Mouse (Mus musculus): ENCODE data around the gene Prrc2b. TPM values are rescaled to one million over a fixed set of nuclear protein-coding genes. Genes with fewer than 3 reads are reported as not detected.
A peak's percentile ranks its signal among the peaks of the same experiment; 100 is the strongest.

The Prrc2b gene
- total RNA-seq (2021) (10 to 100 TPM; 78.3 to 82.6 TPM), polyA plus RNA-seq (2012; rRNA removed) (39.3 and 46.9 TPM in 2 replicates)
- long read RNA-seq, partial matches to known transcripts: 1 of 9 reads
- long read RNA-seq, other reads (novel, unspliced or antisense): 8 of 9 reads

- H3K4me1 ChIP-seq (ENCODE audit: control insufficient read depth, insufficient read depth, low read length): peaks cover 25% of the 10 kb centered on the region
- H3K4me3 ChIP-seq: peak within 1 kb of the TSS; percentile 64
- peak; percentile 84 to 85 for DNase-seq
- no peaks in the 10 kb centered on the region for H3K27me3 ChIP-seq (ENCODE audit: control insufficient read depth, insufficient read depth, low read length)
- WGBS: 3% methylated on average over 80 of the region's 117 CpGs
- intact Hi-C loops (cut with DNase I): loop anchor here (2.0 kb wide), 1 partner anchor 42 kb away; no protein-coding TSS in a partner anchor
- peaks cover 6% of the 10 kb centered on the region for H3K36me3 ChIP-seq (ENCODE audit: control insufficient read depth, insufficient read depth, low read length)
- peak within 1 kb of the TSS; percentile 100 for H3K9ac ChIP-seq (ENCODE audit: low read depth, low read length)
- peak; percentile 63 for TF ChIP-seq CTCF (IDR thresholded peaks at IDR 0.05)
- no peak for TF ChIP-seq EP300 (IDR thresholded peaks at IDR 0.05; ENCODE audit: insufficient read depth, low read depth, low read length)
- TF ChIP-seq POLR2A (IDR thresholded peaks at IDR 0.05; ENCODE audit: insufficient read depth, low read depth, low read length): peak; percentile 50; the same call in 1 of the 2 replicates
- H3K27ac ChIP-seq: peak within 1 kb of the TSS; percentile 94
- peaks cover 4% of the 10 kb centered on the region; the same call in 1 of the 2 replicates for H3K79me2 ChIP-seq (replicated peaks; ENCODE audit: control insufficient read depth, insufficient read depth, low read length)
Measured at GRCm38 (mm10) chr2:32150924-32151659, at the start of gene Prrc2b. Gene Prrc2b (plus strand): TSS chr2:32151082.

- no peak for TF ChIP-seq CTCF (IDR thresholded peaks at IDR 0.05)
- TF ChIP-seq EP300 (IDR thresholded peaks at IDR 0.05; ENCODE audit: insufficient read depth, low read depth, low read length): no peak
- no peak for TF ChIP-seq POLR2A (IDR thresholded peaks at IDR 0.05; ENCODE audit: insufficient read depth, low read depth, low read length)
- H3K27me3 ChIP-seq (ENCODE audit: control insufficient read depth, insufficient read depth, low read length): no peaks in the 10 kb centered on the region
- 74% methylated on average over 5 of the region's 5 CpGs for WGBS
- intact Hi-C loops (cut with DNase I): no loop called here
- H3K9ac ChIP-seq (ENCODE audit: low read depth, low read length): no peak overlapping the region
- H3K4me1 ChIP-seq (ENCODE audit: control insufficient read depth, insufficient read depth, low read length): no peaks in the 10 kb centered on the region; the same call in 1 of the 2 replicates
- no peaks in the 10 kb centered on the region for H3K36me3 ChIP-seq (ENCODE audit: control insufficient read depth, insufficient read depth, low read length)
- no peak overlapping the region for H3K4me3 ChIP-seq
- H3K27ac ChIP-seq: no peak overlapping the region
- no peak for DNase-seq
- no peaks in the 10 kb centered on the region for H3K79me2 ChIP-seq (replicated peaks; ENCODE audit: control insufficient read depth, insufficient read depth, low read length)
Measured at GRCm38 (mm10) chr2:32102944-32103343, 47.9 kb upstream of the Prrc2b start.

- Histone ChIP-seq H3K36me3 (ENCODE audit: control insufficient read depth, insufficient read depth, low read length) (no peaks in the 10 kb centered on the region), H3K4me3 (no peak overlapping the region), H3K79me2 (replicated peaks; ENCODE audit: control insufficient read depth, insufficient read depth, low read length) (no peaks in the 10 kb centered on the region), H3K9ac (ENCODE audit: low read depth, low read length) (no peak overlapping the region), H3K27ac (no peak overlapping the region), H3K4me1 (ENCODE audit: control insufficient read depth, insufficient read depth, low read length) (no peaks in the 10 kb centered on the region; the same call in 1 of the 2 replicates), H3K27me3 (ENCODE audit: control insufficient read depth, insufficient read depth, low read length) (no peaks in the 10 kb centered on the region)
- TF ChIP-seq POLR2A (IDR thresholded peaks at IDR 0.05; ENCODE audit: insufficient read depth, low read depth, low read length) (no peak), EP300 (IDR thresholded peaks at IDR 0.05; ENCODE audit: insufficient read depth, low read depth, low read length) (no peak), CTCF (IDR thresholded peaks at IDR 0.05) (no peak)
- intact Hi-C loops (cut with DNase I): no loop called here
- 71% methylated on average over 7 of the region's 7 CpGs for WGBS
- DNase-seq: no peak
Measured at GRCm38 (mm10) chr2:32103557-32103956, 47.3 kb upstream of the Prrc2b start.

GRCm38 (mm10) chr2:32104122-32104521, 46.8 kb upstream of the Prrc2b start:
- Histone ChIP-seq H3K4me3 (no peak overlapping the region), H3K79me2 (replicated peaks; ENCODE audit: control insufficient read depth, insufficient read depth, low read length) (no peaks in the 10 kb centered on the region), H3K9ac (ENCODE audit: low read depth, low read length) (no peak overlapping the region), H3K27me3 (ENCODE audit: control insufficient read depth, insufficient read depth, low read length) (no peaks in the 10 kb centered on the region), H3K4me1 (ENCODE audit: control insufficient read depth, insufficient read depth, low read length) (no peaks in the 10 kb centered on the region; the same call in 1 of the 2 replicates), H3K27ac (no peak overlapping the region), H3K36me3 (ENCODE audit: control insufficient read depth, insufficient read depth, low read length) (no peaks in the 10 kb centered on the region)
- no peak for DNase-seq
- no peak for TF ChIP-seq EP300 (IDR thresholded peaks at IDR 0.05; ENCODE audit: insufficient read depth, low read depth, low read length)
- TF ChIP-seq CTCF (IDR thresholded peaks at IDR 0.05): no peak
- no peak for TF ChIP-seq POLR2A (IDR thresholded peaks at IDR 0.05; ENCODE audit: insufficient read depth, low read depth, low read length)
- WGBS: 47% methylated on average over 7 of the region's 7 CpGs
- intact Hi-C loops (cut with DNase I): no loop called here

- Histone ChIP-seq H3K36me3 (ENCODE audit: control insufficient read depth, insufficient read depth, low read length) (no peaks in the 10 kb centered on the region), H3K4me1 (ENCODE audit: control insufficient read depth, insufficient read depth, low read length) (no peaks in the 10 kb centered on the region; the same call in 1 of the 2 replicates), H3K4me3 (no peak overlapping the region), H3K79me2 (replicated peaks; ENCODE audit: control insufficient read depth, insufficient read depth, low read length) (no peaks in the 10 kb centered on the region), H3K9ac (ENCODE audit: low read depth, low read length) (no peak overlapping the region; the same call in 1 of the 2 replicates), H3K27me3 (ENCODE audit: control insufficient read depth, insufficient read depth, low read length) (no peaks in the 10 kb centered on the region), H3K27ac (peak overlapping the region; percentile 41)
- DNase-seq: peak in 1 of 2 experiments; percentile 51
- intact Hi-C loops (cut with DNase I): no loop called here
- 65% methylated on average over 16 of the region's 16 CpGs for WGBS
- 0 out of 2 replicates have a peak, but pooled peaks have one; percentile 18 for TF ChIP-seq EP300 (IDR thresholded peaks at IDR 0.05; ENCODE audit: insufficient read depth, low read depth, low read length)
- no peak for TF ChIP-seq CTCF (IDR thresholded peaks at IDR 0.05)
Measured at GRCm38 (mm10) chr2:32105117-32105913, 45.6 kb upstream of the Prrc2b start.
